Mouse (Mus musculus) brain, embryonic 14.5 days (tissue): ENCODE data around the gene Nfatc3. TPM values are rescaled to one million over a fixed set of nuclear protein-coding genes. Genes with fewer than 3 reads are reported as not detected.

Experiments used
- DNase-seq: peaks from one replicate; pipeline ENCODE4 v3.0.0-alpha.2; 2011; ENCODE audit warnings: low read depth
- CTCF ChIP-seq: fragments of 200-500 bp; IDR thresholded peaks from 2 replicates; pipeline ENCODE4 v1.5.1; 2012; ENCODE audit warnings: inconsistent platforms, mild to moderate bottlenecking, moderate library complexity, borderline replicate concordance; ENCODE audit not compliant: insufficient read depth, insufficient read length; ENCODE audit errors: extremely low read depth
- POLR2A ChIP-seq: fragments of 200-500 bp; IDR thresholded peaks from 2 replicates; pipeline ENCODE4 v1.6.1; 2012; ENCODE audit warnings: mild to moderate bottlenecking, inconsistent platforms, borderline replicate concordance; ENCODE audit not compliant: poor library complexity, insufficient read depth, insufficient read length, severe bottlenecking; ENCODE audit errors: extremely low read depth
- polyA plus RNA-seq: library from polyadenylated mRNA; depleted of rRNA; stranded (reverse); fragments of >200 nt; gene quantifications from 2 replicates; pipeline ENCODE4 v1.2.3, GENCODE M21; 2012

Nfatc3 gene
- polyA plus RNA-seq, 1 experiment, result 13.1 TPM

- TF ChIP-seq CTCF, result no peak
- TF ChIP-seq POLR2A, result no peak
- DNase-seq, result no peak
These were observed 45.2 kb downstream of the Nfatc3 start for GRCm38 (mm10) chr8:106103888-106104287.

DNA sequence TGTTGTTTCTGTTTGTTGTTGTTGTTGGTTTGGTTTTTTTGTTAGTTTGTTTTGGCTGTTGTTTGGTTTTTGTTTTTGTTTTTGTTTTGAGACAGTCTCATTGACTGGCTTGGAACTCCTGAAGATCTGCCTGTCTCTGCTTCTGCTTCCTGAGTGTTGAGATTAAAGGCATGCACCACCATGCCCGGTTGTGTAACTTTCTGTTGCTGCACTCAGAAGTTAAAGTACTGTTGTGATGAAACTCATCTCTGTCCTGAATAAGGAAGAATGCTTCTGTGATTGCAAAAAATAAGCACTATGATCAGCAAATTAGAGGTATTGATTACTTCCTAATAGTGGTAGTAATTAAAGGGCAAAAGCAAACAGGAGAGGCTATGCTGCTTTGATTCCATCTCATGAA lies 47.6 kb downstream of the Nfatc3 start:
- DNase-seq, result no peak

DNA sequence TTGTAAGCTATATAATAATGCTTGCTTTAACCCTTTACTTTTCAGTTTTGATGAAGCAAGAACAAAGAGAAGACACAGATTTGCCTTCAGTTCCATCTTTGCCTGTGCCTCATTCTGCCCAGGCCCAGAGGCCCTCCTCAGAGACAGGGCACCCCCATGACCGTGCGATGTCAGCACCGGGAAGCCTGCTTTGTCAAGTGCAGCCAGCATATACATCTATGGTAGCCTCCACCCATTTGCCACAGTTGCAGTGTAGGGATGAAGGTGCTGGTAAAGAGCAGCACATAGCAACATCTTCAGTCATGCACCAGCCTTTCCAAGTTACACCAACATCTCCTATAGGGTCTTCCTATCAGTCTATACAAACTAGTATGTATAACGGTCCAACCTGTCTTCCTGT lies 49.4 kb downstream of the Nfatc3 start:
- no peak for DNase-seq
- TF ChIP-seq CTCF (no peak), POLR2A (no peak)

More for the DNA sequence above, 47.6 kb downstream of the Nfatc3 start:
- TF ChIP-seq CTCF (no peak), POLR2A (no peak)

DNA sequence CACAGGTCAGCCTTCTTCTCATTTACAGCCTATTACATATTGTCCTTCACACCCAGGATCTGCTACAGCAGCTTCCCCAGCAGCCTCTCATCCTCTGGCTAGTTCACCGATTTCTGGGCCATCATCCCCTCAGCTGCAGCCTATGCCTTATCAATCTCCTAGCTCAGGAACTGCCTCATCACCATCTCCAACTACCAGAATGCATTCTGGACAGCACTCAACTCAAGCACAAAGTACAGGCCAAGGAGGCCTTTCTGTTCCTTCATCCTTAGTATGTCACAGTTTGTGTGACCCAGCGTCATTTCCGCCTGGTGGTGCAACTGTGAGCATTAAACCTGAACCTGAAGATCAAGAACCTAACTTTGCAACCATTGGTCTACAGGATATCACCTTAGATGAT lies 50.1 kb downstream of the Nfatc3 start:
- no peak for DNase-seq
- TF ChIP-seq POLR2A, result no peak
- no peak for TF ChIP-seq CTCF

DNA sequence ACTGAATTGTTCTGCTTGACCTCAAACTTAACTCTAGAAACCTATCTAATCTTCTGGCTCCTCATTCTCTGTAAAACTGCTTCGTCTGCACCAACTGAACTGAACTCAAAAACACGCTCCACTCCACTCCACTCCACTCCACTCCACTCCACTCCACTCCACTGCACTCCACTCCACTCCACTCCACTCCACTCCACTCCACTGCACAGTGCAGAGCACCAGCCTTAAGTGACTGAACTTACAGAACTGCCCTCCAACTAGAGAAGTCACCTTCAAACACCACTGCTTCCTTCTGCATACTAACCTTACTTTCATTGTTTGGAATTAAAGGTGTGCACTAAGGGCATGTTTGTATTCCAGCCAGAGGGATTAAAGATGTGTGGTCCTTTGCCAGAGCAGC lies 53.4 kb downstream of the Nfatc3 start:
- TF ChIP-seq CTCF (no peak), POLR2A (no peak)
- DNase-seq, result no peak

- no peak for TF ChIP-seq CTCF
- no peak for TF ChIP-seq POLR2A
These were observed 53.9 kb downstream of the Nfatc3 start for GRCm38 (mm10) chr8:106112514-106112913.

GRCm38 (mm10) chr8:106115897-106116296 lies 57.3 kb downstream of the Nfatc3 start:
- TF ChIP-seq POLR2A, result no peak
- peak; percentile 48; the same call in 1 of the 2 replicates for TF ChIP-seq CTCF
- peak; percentile 8 for DNase-seq

More at GRCm38 (mm10) chr8:106112514-106112913, 53.9 kb downstream of the Nfatc3 start:
- no peak for DNase-seq

DNA sequence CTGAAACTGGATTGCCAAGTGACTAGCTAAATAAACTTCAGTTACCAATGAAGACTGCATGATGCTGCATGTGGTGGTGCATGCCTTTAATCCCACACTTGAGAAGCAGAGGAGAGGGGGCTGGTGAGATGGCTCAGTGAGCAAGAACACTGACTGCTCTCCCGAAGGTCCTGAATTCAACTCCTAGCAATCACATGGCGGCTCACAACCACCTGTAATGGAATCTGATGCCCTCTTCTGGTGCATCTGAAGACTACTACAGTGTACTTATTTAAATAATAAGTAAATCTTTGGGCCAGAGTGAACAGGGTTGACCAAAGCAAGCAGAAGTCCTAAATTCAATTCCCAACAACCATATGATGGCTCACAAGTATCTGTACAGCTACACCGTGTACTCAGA lies 64.8 kb downstream of the Nfatc3 start:
- TF ChIP-seq POLR2A, result no peak
- TF ChIP-seq CTCF, result no peak
- no peak for DNase-seq

GRCm38 (mm10) chr8:106126055-106126454 lies 67.4 kb downstream of the Nfatc3 start:
- no peak for TF ChIP-seq POLR2A
- TF ChIP-seq CTCF, result no peak
- DNase-seq, result no peak

DNA sequence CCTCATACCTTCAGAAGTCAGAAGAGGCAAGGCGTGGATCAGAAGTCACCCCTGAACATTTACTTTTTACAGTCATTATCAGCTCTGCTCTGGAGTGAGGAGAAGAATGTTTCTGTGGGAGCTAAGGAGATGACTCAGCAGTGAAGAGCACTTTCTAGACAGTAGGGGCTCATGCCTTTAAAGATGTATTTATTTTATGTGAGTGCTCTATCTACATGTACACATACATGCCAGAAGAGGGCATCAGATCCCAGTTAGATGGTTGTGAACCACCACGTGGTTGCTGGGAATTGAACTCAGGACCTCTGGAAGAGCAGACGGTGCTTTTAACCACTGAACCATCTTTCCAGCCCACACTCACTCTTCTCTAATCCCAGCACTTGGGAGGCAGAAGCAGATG lies 68.4 kb downstream of the Nfatc3 start:
- no peak for TF ChIP-seq POLR2A
- TF ChIP-seq CTCF, result no peak

DNA sequence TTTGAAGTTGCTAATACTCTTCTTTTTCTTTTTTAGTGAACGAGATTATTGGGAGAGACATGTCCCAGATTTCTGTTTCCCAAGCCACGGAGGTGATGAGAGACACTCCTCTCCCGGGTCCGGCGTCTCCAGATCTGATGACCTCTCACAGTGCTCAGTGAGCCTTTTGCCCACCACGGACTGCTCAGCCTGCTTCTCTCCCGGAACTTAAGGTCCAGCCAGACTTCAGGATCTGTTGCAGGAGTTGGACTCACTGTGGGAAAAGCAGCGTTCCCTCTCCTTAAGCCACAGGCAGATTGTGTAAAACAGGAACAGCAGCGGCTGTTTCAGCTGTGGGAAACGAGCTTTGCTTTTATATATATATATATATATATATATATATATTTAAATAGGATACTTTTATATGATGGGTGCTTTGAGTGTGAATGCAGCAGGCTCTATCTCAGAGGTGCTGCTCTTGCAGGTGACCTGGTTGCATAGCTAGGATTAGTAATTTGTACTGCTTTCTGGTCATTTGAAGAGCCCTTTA lies 69.3 kb downstream of the Nfatc3 start:
- TF ChIP-seq CTCF (no peak), POLR2A (no peak)
- no peak for DNase-seq

More for the DNA sequence above, 68.4 kb downstream of the Nfatc3 start:
- no peak for DNase-seq

- TF ChIP-seq CTCF (no peak), POLR2A (no peak)
- DNase-seq, result no peak
These were observed 70.7 kb downstream of the Nfatc3 start for GRCm38 (mm10) chr8:106129232-106129930.
